ENCODE assay signal across 25 mouse cellular contexts in genomic region chr7:90280878-90281277, GRCm38 (mm10). TPM values are rescaled to one million over a fixed set of nuclear protein-coding genes. Genes with fewer than 3 reads are reported as not detected.
DNase-seq lines count a peak whose midpoint lies in the region; ATAC-seq lines count a peak whose summit lies in the region.
"Had no signal": no experiment of that assay in that cellular context is flagged by ENCODE, and none has a peak within 500 bp of the region (broad histone marks: within the 10 kb centered on the region; RNA-seq: fewer than 3 reads in every experiment).

No protein-coding gene starts in this region.

- H3K4me1 ChIP-seq in heart, embryonic 12.5 days (replicated peaks), result no peaks in the 10 kb centered on the region; the same call in 1 of the 2 replicates
- H3K4me1 ChIP-seq in limb, embryonic 13.5 days, result peaks cover 27% of the 10 kb centered on the region
- H3K4me1 ChIP-seq: forebrain, embryonic 10.5 days; intestine, embryonic 15.5 days; neural tube, embryonic 15.5 days had no signal

- ATAC-seq in heart, embryonic 12.5 days (ENCODE audit: insufficient number of reproducible peaks, low FRiP score), result no peak
- ATAC-seq in limb, embryonic 13.5 days (ENCODE audit: low FRiP score, low read depth), result peak; percentile 64
- ATAC-seq: forebrain, postnatal 0 days; hindbrain, embryonic 16.5 days; intestine, embryonic 15.5 days had no signal

- no peak overlapping the region for H3K4me2 ChIP-seq in heart, embryonic 12.5 days
- peak overlapping the region; percentile 19; the same call in 1 of the 2 replicates for H3K4me2 ChIP-seq in limb, embryonic 13.5 days (replicated peaks)
- H3K4me2 ChIP-seq: intestine, embryonic 15.5 days; lung, embryonic 15.5 days; midbrain, embryonic 11.5 days; neural tube, embryonic 15.5 days had no signal

- no peaks in the 10 kb centered on the region for H3K36me3 ChIP-seq in heart, embryonic 12.5 days
- no peaks in the 10 kb centered on the region for H3K36me3 ChIP-seq in limb, embryonic 13.5 days
- H3K36me3 ChIP-seq: forebrain, embryonic 10.5 days; intestine, embryonic 15.5 days; lung, embryonic 15.5 days; neural tube, embryonic 15.5 days had no signal

- peak; percentile 55 for DNase-seq in heart, adult 11 months
- DNase-seq in retina, postnatal 1 day, result peak; percentile 9
- no peak for DNase-seq in retina, embryonic 14.5 days (ENCODE audit: low spot score)
- no peak for DNase-seq in left cerebral cortex, postnatal 36 days (ENCODE audit: low spot score in 2 of 2)
- no peak for DNase-seq in cerebellum, adult 11-12 months
- DNase-seq: forebrain, postnatal 0 days; gastrocnemius, postnatal 25 days; right cerebral cortex, postnatal 25 days had no signal

- intact Hi-C loops in left cerebral cortex, postnatal 36 days (cut with DNase I), result no loop called here

- no peaks in the 10 kb centered on the region for H3K27me3 ChIP-seq in heart, embryonic 12.5 days (replicated peaks)
- H3K27me3 ChIP-seq in limb, embryonic 13.5 days, result no peaks in the 10 kb centered on the region
- H3K27me3 ChIP-seq: intestine, embryonic 15.5 days; lung, embryonic 15.5 days; neural tube, embryonic 15.5 days had no signal

- no peak overlapping the region for H3K27ac ChIP-seq in heart, embryonic 12.5 days (ENCODE audit: poor library complexity, severe bottlenecking)
- no peak overlapping the region for H3K27ac ChIP-seq in limb, embryonic 13.5 days
- H3K27ac ChIP-seq: forebrain, embryonic 10.5 days; intestine, embryonic 15.5 days; left cerebral cortex, adult 2 months; liver, embryonic 14.5 days; lung, embryonic 15.5 days; neural tube, embryonic 15.5 days had no signal

- H3K9ac ChIP-seq in heart, embryonic 12.5 days, result no peak overlapping the region
- H3K9ac ChIP-seq in limb, embryonic 13.5 days, result no peak overlapping the region
- H3K9ac ChIP-seq: forebrain, postnatal 0 days; intestine, embryonic 15.5 days; liver, embryonic 14.5 days; lung, embryonic 15.5 days; neural tube, embryonic 15.5 days had no signal

- no peak overlapping the region for H3K4me3 ChIP-seq in heart, embryonic 12.5 days
- no peak overlapping the region for H3K4me3 ChIP-seq in limb, embryonic 13.5 days
- H3K4me3 ChIP-seq: forebrain, embryonic 10.5 days; intestine, embryonic 15.5 days; left cerebral cortex, adult 2 months; lung, embryonic 15.5 days; neural tube, embryonic 15.5 days had no signal

- H3K9me3 ChIP-seq in heart, embryonic 12.5 days (replicated peaks), result no peaks in the 10 kb centered on the region
- H3K9me3 ChIP-seq in limb, embryonic 13.5 days, result no peaks in the 10 kb centered on the region
- H3K9me3 ChIP-seq: forebrain, embryonic 10.5 days; intestine, embryonic 15.5 days; lung, embryonic 15.5 days; neural tube, embryonic 15.5 days had no signal

- WGBS in heart, embryonic 12.5 days, result 57% methylated on average over 8 of the region's 8 CpGs
- WGBS in limb, embryonic 13.5 days, result 26% methylated on average over 8 of the region's 8 CpGs

RNA-seq across cellular contexts. Expression of gene Ccdc83, which starts 15.3 kb away (rescaled TPM):
- polyA plus RNA-seq in heart, embryonic 12.5 days (2016; fragmentation: Nextera tagmentation; extraction: Ambion mirVana), result not detected in 2 replicates
- not detected in 2 replicates for polyA plus RNA-seq in limb, embryonic 13.5 days (2015; fragmentation: Nextera tagmentation; extraction: Ambion mirVana)
- total RNA-seq in left cerebral cortex, postnatal 36 days (2021), result not detected
- total RNA-seq: adrenal gland, postnatal 14 days; forebrain, postnatal 0 days; gastrocnemius, postnatal 25 days; hematopoietic stem cell, adult 5-6 weeks; layer of hippocampus, postnatal 10 days; left cerebral cortex, adult 2 months; left cerebral cortex, postnatal 4 days; midbrain, postnatal 0 days had no signal
- polyA plus RNA-seq: brain, embryonic 14.5 days; forebrain, embryonic 10.5 days; forebrain, postnatal 0 days; heart, embryonic 16.5 days; hindbrain, embryonic 16.5 days; intestine, embryonic 15.5 days; liver, embryonic 14.5 days; lung, embryonic 15.5 days; midbrain, postnatal 0 days; neural tube, embryonic 15.5 days had no signal

RNA-seq across cellular contexts. Expression of gene Sytl2, which starts 21.2 kb away (rescaled TPM):
- 7.3 and 8.3 TPM in 2 replicates for polyA plus RNA-seq in heart, embryonic 12.5 days (2016; fragmentation: Nextera tagmentation; extraction: Ambion mirVana)
- 13.8 and 16.0 TPM in 2 replicates for polyA plus RNA-seq in limb, embryonic 13.5 days (2015; fragmentation: Nextera tagmentation; extraction: Ambion mirVana)
- 100 to 1,000 TPM in 1 of 2 experiments, 10 to 100 TPM in 1; 99.1 to 108 TPM for total RNA-seq in left cerebral cortex, postnatal 36 days (2021)

Comparison
In these comparisons a context has a peak if more than half of its experiments do, and no peak if none do; other contexts are left out.
1. DNase-seq: peak in heart, adult 11 months (single experiment) and retina, postnatal 1 day (single experiment); none in retina, embryonic 14.5 days (single experiment), left cerebral cortex, postnatal 36 days (0 of 2) and cerebellum, adult 11-12 months (single experiment).